Mouse (Mus musculus): Measurements from ENCODE around the gene Ecsit.
A peak's percentile ranks its signal among the peaks of the same experiment; 100 is the strongest.
"Not testable (repeated sequence)": the region's sequence is repeated elsewhere in the genome, so short reads cannot be mapped to it uniquely, and the experiment has no call there.

Gene Ecsit

DNA sequence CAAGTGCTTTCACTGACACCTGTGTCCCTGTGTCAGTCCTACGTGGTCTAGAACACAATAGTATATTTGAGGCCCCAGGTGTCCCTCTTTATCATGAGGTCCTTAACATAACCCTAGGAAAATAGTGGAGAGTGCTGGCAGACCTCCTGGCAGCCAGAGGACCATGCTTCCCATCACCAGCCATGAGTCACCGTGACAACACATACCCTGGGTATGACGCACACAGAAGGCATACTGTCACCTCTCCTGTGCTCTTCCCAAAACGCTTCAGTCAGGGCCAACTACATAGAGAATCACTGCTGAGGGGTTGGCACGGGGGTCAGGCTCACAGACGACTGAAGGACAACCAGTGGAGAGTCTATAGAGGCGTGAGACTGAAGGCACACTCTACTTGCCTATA is 4.7 kb upstream of the Ecsit start:
- DNase-seq (ENCODE audit: low spot score in 2 of 2): no peak

DNA sequence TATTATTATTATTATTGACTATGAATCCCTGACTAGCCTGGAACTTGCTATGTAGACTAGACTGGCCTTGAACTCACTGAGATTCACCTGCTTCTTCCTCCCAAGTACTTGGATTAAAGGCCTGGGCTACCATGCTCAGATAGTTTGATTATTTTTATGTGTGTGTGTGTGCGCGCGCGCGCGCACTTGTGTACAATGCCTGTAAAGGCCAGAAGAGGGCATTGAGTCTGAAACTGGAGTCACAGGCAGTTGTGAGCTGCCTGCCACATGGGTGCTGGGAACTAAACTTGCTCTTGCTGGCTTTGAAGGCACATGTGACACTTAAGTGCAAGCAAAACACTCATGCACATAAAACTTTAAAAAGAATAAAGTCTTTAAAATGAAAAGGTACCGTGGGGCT is 4.0 kb upstream of the Ecsit start:
- DNase-seq (ENCODE audit: low spot score in 2 of 2): no peak

DNA sequence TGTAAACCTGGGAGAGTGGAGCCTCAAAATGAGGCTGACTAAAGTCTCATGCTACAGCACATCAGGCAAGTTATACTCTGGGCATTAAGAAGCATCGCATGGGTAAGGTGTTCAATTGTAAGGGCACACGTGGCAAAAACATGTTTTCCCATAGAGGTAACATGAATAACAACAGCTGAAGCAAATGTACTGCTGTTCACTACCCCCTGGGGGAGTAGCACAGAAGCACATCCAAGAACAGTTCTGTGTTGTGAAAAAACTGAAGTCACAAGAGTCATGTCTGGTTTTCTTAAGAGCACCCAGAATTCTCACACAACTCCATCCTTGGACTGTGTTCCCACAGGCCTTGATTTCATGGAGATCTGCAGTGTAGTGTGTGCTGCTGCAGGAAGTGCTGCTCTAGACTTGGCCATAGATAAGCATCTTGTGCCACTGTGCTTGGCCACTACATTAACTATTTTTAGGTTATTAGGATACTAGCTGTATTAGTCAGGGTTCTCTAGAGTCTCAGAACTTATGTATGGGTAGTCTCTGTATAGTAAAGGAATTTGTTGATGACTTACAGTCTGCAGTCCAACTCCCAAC is 1.9 kb upstream of the Ecsit start:
- DNase-seq (ENCODE audit: low spot score in 2 of 2): no peak

DNA sequence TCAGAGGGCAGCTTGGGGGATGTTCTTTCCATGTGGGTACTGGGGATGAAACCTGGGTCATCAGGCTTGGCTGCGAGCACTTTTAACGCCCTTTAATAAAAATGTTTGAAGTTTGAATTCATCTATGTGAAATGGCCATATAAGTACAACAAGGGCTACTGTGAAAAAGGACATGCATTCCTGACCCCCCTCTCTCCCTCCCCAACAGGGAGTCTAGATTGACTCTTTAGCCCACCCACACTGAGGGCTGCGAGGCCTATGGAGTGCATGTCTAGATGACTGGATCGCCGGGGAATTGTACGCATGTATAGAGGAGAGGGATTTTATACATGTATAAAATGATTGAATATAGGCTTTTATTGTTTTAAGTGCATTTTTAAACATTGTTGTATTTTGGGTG is 774 bp upstream of the Ecsit start:
- no peak for DNase-seq (ENCODE audit: low spot score in 2 of 2)

DNA sequence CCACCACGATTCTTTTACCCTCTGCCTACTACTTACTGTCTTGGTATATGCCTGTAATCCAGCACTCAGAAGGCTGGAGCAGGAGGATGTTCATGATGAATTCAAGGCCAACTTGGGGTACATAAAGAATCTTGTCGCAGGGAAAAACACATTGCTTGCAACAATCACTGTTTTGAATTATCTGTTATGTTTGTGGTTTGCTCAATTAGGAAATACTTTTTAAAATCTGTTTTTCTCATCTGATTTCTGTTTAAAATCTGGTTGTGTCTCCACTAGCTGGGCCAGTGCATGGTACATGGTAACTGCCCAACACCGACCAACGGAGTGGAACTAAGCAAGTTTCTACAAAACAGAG is 594 bp downstream of the Ecsit start:
- DNase-seq (ENCODE audit: low spot score in 2 of 2): no peak

DNA sequence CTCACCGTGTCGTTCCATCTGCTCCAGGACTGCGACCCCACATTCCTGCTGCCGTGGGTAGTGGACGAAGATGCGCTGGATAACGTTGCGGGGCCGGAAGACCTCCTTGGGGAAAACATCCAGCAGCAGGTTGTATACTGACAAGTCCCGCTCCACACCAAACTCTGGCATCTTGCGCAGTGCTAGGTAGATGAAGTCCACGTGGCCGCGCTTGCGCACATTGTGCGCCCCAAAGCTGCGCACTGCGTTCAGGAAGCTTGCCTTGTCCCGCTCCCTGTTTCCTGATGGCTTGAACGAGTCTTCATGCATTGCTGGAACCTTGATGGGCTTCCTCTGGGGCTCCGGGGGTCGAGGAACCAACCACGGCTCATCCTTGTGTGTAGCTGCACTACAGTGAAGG is 9.0 kb downstream of the Ecsit start:
- no peak for DNase-seq (ENCODE audit: low spot score in 2 of 2)

DNA sequence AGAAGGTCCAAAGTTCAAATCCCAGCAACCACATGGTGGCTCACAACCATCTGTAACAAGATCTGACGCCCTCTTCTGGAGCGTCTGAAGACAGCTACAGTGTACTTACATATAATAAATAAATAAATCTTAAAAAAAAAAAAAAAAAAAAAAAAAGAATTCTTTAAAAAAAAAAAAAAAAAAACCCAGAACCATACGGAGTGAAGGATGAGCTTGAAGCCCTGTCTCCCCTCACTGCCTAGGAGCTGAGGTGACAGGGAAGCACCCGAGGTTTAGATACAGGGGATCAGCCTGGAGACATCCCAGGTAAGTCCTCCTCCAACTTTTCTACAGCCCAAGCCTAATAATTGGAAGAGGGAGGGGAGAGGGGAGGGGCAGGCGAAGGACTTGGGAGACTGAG is 9.5 kb downstream of the Ecsit start:
- not testable (repeated sequence) for DNase-seq (ENCODE audit: low spot score in 2 of 2)

DNA sequence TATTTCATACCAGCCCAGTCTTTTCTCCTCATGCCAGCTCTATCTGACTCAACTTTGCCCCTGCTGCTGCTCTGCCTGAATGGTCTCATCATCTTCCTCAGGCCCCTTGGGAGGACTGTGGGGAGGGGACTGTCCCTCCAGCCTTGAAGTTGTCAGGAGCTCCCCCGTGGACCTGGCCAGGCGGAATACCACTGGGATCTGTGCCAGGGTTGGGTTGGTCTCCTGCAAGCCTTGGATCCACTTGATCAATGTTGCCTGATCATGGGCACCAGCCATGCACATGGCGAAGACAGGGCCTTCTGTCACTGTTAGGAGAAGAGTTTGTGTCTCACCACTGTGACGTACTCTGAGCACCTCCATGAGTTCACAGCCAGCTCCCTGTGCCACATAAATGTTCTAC is 13.0 kb downstream of the Ecsit start:
- DNase-seq (ENCODE audit: low spot score in 2 of 2): no peak

DNA sequence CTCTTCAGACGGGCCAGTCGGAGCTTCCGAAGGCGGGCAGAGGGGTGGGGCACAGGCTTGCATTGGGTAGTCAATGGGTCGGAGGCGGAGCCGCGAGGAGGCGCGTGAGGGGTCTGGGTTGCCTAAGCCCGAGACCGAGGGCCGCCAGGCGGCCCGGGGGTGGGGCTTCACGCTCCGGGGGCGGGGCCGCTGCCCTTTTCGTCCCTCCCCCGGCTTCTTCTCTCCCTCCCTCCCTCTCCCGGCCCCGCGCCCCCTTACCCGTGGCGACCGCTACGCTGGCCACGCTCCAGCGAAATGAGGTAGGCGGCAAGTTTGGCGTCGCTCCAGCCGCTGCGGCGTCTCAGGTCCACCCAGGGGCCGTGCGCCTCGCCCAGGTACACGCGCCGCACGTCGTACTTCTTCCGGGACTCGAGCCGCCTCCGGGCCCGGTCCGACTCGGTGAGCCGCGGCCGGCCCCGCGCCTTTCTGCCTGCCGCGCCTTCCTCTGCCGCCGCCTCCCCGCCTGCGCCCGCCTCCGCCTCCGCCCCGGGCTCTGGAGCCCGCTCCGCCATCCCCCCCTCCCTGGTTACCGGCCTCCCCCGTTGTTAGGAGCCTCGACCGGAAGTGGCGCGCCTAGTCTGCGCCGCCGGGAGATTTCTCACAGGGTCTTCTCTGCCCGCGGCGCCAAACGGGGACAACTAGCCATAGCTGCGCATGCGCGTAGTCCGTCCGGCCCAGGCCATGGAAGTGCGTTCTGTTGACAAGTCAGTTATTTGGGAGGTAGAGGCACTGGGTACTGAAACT is 14.3 kb downstream of the Ecsit start, which contains the start of the genes Gm49318 and Zfp653:
TSS of gene Gm49318 (minus strand) at position 469 of the 783 bp plus-strand sequence.
TSS of gene Zfp653 (minus strand) at position 586 of the 783 bp plus-strand sequence.
- DNase-seq (ENCODE audit: low spot score in 2 of 2): peak; percentile 92 to 95

DNA sequence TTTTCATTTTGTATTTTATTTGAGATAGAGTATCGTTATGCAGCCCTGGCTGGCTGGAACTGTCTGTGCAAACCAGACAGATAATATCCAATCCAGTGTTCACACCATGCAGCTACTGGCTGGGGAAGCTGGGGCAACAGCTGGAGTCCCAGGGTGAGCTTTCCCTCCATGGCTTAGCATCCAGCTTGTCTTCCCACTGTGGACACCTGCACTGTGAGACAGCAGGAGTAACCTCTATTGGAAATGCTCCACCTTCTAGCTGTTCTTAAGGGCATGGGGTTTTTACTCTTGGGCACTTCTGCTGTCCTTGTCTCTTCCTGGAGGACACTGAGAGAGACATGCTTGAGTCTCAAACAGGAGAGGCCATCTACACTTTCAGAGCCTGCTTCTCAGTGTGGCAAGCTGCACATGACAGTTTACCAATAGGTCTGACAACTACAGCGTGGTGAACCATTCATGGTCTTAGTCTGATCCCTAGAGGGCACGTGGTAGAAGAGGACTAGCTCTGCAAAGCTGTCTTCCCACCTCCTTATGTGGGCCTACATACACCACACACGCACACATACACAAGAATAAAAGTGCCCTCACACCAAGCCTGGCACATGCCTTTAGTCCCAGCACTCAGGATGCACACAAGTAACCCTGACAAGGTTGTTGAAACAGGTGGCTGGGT is 15.2 kb downstream of the Ecsit start:
- no peak for DNase-seq (ENCODE audit: low spot score in 2 of 2)

DNA sequence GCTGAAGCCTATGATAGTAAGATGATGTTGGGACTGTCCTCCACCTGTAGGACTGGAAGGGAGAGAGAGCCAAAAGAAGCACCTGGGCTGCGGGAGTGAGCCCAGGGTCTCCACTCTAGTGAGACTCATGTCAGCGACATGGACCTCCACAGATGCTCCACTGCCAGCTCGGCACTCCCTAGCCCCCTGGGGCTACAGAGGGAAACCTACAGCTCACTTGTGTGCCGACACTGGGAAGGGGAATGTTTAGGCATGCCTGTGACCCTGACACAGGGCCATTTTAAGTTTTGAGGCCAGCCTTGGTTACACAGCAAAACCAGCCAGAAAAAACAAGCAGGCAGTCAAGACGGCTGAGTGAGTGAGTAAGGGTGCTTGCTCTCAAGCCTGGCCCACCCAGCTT is 18.0 kb downstream of the Ecsit start:
- no peak for DNase-seq (ENCODE audit: low spot score in 2 of 2)

DNA sequence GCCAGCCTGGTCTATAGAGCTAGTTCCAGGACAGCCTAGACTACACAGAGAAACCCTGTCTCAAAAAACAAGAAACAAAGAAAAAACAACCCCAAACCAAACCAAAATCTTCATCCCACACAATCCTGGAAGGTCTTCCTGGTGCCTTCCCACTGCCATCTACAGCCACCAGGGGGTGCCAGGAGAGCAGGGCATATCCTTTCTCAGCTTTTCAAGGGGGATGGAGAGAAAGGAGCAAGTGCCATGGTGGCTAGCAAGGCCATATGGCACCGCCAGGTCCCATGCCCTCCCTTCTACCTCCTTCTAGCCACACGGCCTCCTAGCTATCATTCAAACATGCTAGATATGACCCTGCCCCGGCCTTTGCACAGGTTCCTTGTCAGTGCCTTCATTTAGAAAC is 18.8 kb downstream of the Ecsit start:
- DNase-seq (ENCODE audit: low spot score in 2 of 2): peak; percentile 20 to 56

DNA sequence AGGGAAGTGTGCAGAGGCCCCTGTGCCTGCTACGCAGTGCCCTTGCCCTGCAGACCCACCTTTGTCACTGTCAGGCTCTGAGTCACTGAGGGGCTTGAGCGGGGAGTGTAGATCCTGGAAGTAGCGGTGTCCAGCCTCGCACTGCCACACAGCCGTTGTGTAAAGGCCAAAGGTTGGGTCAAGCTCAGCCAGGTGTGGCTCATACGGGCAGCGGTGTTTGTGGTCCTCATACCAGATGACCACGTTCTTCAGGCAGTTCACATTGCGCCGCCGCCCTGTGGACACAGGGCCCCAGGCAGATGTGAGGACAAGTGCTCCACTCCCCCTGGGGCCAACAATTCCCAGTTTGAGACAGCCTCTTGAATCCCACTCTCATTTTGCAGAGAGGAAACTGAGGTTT is 19.6 kb downstream of the Ecsit start:
- DNase-seq (ENCODE audit: low spot score in 2 of 2): no peak

DNA sequence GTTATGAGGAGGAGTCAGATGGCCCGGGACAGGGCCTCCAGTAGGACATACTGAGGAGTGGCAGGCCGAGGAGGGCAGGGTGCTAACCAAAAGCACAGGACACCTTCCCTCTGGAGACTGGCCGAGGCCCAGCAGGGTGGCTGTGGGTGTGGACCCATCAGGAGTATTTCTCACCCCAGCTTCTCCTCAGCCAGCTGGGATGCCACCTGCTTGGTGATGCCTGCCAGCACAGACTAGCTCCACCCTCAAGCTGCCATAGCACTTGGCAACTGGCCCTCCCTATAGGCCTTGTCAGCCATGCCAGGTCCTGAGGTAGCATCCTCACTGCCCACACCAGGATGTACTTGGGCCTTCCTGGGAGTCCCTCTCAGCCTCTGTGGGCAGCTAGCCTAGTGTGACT is 20.9 kb downstream of the Ecsit start:
- no peak for DNase-seq (ENCODE audit: low spot score in 2 of 2)

DNA sequence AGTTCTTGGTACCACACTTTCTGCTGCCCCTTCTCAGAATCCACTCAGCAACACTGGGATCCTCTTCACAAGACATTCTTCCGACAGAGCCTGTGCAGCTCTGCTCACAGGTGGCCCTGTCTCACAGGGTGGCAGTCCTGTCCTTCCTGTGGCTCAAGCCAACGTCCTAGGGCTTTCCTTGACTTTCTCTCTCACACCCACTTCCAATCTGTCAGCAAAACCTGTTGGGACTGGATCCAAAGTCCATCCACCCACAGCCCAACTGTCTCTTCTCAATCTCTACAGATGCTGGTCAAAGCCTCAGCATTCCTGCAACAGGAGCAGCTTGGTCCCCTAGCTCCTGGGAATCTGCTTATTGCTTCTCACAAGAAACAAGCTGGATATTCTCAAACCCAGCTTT is 23.9 kb downstream of the Ecsit start:
- no peak for DNase-seq (ENCODE audit: low spot score in 2 of 2)

DNA sequence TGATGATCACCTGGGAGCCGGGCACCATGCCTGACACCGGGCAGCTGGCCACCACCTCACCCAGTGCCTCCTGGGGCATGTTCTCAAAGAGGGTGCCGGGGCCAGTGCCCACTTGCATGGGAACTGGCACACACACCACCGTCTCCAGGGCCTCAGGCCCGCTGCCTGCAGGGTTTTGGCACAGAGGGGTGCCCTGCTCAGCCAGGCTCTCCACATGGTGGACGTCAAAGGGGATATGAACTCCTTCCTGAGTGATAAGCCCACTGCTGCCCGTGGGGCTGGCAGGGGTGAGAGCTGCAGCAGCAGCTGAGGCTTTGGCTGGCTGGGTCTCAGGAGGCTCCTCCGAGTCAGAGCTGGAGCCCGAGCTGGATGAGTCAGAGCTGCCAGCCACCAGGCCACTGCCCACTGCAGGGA is 27.2 kb downstream of the Ecsit start:
- DNase-seq (ENCODE audit: low spot score in 2 of 2): no peak

DNA sequence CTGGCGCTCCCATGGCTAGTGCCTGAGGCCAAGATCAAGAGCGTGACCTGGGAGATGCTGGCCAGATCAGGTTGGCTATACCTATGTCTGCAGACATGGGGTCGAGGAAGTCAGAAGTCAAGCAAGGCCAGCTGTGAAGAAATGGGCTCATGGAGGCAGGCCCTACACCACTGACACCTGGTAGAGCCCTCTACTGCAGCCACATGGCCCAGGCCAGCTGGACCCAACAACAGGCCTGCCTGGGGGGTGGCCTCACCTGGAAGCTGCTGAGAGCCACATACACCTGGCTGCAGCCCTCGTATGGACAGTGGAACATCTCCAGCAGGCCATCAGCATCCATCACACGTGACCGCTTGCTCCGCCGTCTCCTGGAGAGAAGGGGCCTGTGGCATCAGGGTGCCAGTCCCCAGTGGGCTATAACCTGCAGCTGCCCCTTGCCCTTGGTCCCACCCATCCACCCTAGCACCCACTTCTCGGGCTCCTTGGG is 28.2 kb downstream of the Ecsit start:
- DNase-seq (ENCODE audit: low spot score in 2 of 2): no peak

DNA sequence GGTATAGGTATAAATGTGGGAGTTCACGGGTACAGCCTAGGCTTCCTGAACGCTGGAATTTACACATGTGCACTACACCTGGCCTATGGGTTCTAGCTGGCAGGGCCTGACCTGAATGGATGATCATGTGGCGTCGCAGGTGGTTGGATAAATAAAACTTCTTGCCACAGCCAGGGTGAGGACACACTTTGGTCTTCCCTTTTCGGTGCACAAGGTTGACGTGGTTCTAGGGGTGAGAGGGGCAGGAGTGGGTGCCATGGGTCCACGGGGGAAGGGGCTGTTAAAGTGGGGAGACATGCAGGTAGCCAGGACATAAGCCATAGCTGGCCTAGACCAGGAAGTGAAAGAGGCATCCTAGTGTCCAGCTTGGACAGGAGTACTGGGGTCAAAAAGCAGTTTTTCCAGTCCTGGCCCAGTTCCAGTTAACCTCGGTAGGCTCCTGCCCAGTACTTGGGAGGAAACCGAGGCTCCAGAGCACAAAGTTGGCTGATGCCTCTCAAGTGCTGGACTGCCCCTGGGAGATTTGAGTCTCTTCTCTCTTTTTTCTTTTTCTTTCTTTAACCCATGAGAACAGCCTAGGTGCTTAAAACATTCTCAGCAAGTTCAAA is 28.8 kb downstream of the Ecsit start:
- no peak for DNase-seq (ENCODE audit: low spot score in 2 of 2)

DNA sequence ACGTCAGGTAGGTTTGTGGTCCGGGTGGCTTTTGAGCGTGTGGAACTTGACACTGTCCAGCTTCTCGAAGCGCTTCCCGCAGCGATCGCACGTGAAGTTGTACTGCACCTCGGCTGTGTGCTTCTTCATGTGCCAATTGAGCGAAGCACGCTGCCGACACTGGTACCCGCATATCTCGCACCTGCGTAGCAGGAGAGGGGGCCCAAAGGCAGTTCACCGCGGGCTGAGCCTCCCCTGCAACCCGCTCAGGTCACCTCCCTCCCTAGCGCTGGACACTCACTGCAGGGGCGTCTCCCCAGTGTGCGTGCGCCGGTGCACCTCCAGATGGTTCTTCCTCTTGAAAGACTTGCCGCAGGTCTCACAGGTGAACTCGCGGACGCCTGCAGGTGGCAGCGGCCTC is 29.5 kb downstream of the Ecsit start:
- no peak for DNase-seq (ENCODE audit: low spot score in 2 of 2)

DNA sequence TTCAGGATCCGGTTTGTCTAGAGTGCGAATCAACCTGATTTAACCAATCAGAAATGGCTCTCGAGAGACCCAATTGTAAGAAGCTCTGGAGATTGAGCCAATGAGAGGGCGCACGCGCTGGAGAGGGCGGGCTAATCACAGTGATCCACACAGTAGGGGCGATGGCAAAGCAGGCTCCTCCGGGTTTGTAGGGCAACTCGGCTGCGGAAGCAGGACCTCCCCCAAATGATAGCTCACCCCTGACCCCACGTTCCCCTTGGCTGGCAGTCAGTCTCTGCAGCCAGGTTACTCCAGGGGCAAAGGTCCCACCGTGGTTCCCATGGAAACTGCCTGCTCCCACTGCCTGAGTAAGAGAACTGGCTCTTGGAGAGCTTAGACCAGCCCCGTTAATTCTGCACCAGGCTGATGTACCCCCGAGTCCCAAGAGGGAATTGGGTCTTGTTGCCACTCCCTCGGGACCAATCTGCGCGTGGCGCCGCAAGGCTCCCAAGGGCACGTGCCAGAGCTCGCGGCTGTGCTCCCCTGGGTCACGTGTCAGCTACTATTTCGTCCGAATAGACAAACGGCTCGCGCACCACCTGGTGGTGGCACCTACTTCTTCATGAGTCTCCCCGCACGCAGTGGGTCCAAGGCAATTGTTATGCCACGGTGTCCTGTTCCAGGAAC is 30.7 kb downstream of the Ecsit start:
- peak; percentile 20 to 79 for DNase-seq (ENCODE audit: low spot score in 2 of 2)

DNA sequence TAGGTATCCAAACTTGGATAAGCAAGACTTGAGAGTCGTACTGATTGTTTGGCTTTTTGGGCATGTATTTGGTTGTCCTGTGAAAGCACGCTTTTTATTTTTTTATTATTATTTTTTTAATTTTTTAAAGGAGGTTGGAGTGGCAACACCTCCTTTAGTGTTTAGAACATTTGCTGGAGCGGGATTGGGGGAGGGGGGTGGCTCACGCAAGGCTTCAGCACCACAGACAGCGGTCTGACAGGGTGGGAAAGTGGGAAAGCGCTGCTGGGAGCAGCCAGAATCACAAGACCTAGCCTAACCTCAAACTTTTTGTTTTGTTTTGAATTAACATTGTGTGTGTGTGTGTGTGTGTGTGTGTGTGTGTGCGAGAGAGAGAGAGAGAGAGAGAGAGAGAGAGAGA is 31.6 kb downstream of the Ecsit start:
- DNase-seq (ENCODE audit: low spot score in 2 of 2): no peak

DNA sequence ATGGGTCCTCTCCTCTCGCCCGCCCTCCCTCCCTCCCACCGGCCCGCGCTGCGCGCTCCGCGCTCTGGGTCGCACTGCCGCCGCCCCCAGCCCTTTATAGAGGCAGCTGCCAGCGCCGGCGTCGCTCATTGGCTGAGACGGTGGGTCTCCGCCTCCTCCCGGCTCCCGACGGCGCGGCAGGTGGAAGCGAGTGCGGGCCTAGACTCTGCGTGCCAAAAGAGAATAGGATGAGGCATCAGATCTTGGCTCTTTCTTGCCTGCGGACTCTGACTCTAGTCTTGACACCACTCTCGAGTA is 33.3 kb downstream of the Ecsit start, which contains the start of gene Elavl3:
TSS of gene Elavl3 (minus strand) at position 66 of the 297 bp plus-strand sequence.
- no peak for DNase-seq (ENCODE audit: low spot score in 2 of 2)
